Mouse (Mus musculus): ENCODE measurements around the gene Mthfsd.

DNA sequence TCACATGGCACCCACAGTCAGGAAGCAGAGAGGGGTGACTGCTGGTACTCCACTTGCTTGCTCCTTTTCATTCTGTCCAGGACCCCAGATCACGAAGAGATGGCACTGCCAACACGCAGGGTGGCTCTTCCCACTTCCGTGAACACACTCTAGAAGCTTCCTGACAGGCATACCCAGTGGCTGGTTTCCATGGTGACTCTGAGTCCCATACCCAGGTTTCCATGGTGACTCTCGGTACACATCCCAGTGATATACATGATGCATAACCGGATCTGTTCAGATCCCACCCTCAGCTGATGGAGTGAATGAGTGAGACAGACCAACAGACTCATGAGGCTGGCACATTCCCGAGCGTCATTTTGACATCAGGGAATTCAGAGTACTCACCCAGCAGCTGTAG lies 49.1 kb downstream of the Mthfsd start:
- TF ChIP-seq CTCF (IDR thresholded peaks at IDR 0.05; ENCODE audit: borderline replicate concordance, extremely low read depth, insufficient read depth, insufficient read length): no peak
- no peak for TF ChIP-seq POLR2A (IDR thresholded peaks at IDR 0.05; ENCODE audit: borderline replicate concordance, extremely low read depth, insufficient read depth, insufficient read length, poor library complexity, severe bottlenecking)

Data from brain, embryonic 14.5 days (tissue).